Mouse (Mus musculus): ENCODE measurements around the gene Col11a2. TPM values are rescaled to one million over a fixed set of nuclear protein-coding genes. Genes with fewer than 3 reads are reported as not detected.
A peak's percentile ranks its signal among the peaks of the same experiment; 100 is the strongest.

Gene Col11a2
- polyA plus RNA-seq, 1 experiment from 2014 or later: 1.3 TPM

- ATAC-seq (replicated peaks; ENCODE audit: low FRiP score) (no peak), DNase-seq (ENCODE audit: low spot score) (no peak)
- Histone ChIP-seq H3K27ac (ENCODE audit: low read depth, low read length) (no peak overlapping the region), H3K36me3 (ENCODE audit: control insufficient read depth, insufficient read depth, low read length) (peaks cover 14% of the 10 kb centered on the region; the same call in 1 of the 2 replicates), H3K9me3 (ENCODE audit: control insufficient read depth, low read length) (no peaks in the 10 kb centered on the region), H3K27me3 (ENCODE audit: control insufficient read depth, insufficient read depth, low read length) (no peaks in the 10 kb centered on the region), H3K4me3 (ENCODE audit: low read depth, low read length) (no peak overlapping the region), H3K4me1 (replicated peaks; ENCODE audit: control insufficient read depth, insufficient read depth, low read length) (peaks cover 25% of the 10 kb centered on the region), H3K4me2 (ENCODE audit: low read depth, low read length, severe bottlenecking) (no peak overlapping the region), H3K9ac (ENCODE audit: low read length) (no peak overlapping the region)
- WGBS: 94% methylated on average over 9 of the region's 9 CpGs
Measured at GRCm38 (mm10) chr17:34035517-34035916, 3.7 kb upstream of the Col11a2 start.

- WGBS: 84% methylated on average over 10 of the region's 10 CpGs
- Histone ChIP-seq H3K4me3 (ENCODE audit: low read depth, low read length) (no peak overlapping the region), H3K36me3 (ENCODE audit: control insufficient read depth, insufficient read depth, low read length) (peaks cover 14% of the 10 kb centered on the region; the same call in 1 of the 2 replicates), H3K4me2 (ENCODE audit: low read depth, low read length, severe bottlenecking) (no peak overlapping the region), H3K27me3 (ENCODE audit: control insufficient read depth, insufficient read depth, low read length) (no peaks in the 10 kb centered on the region), H3K4me1 (replicated peaks; ENCODE audit: control insufficient read depth, insufficient read depth, low read length) (peaks cover 24% of the 10 kb centered on the region), H3K9ac (ENCODE audit: low read length) (no peak overlapping the region), H3K9me3 (ENCODE audit: control insufficient read depth, low read length) (no peaks in the 10 kb centered on the region), H3K27ac (ENCODE audit: low read depth, low read length) (no peak overlapping the region)
- DNase-seq (ENCODE audit: low spot score): no peak
- no peak for ATAC-seq (replicated peaks; ENCODE audit: low FRiP score)
Measured at GRCm38 (mm10) chr17:34036647-34037046, 2.6 kb upstream of the Col11a2 start.

GRCm38 (mm10) chr17:34037241-34037640 lies 2.0 kb upstream of the Col11a2 start:
- no peak overlapping the region for H3K4me2 ChIP-seq (ENCODE audit: low read depth, low read length, severe bottlenecking)
- ATAC-seq (replicated peaks; ENCODE audit: low FRiP score) (no peak), DNase-seq (ENCODE audit: low spot score) (no peak)
- H3K36me3 ChIP-seq (ENCODE audit: control insufficient read depth, insufficient read depth, low read length): peaks cover 14% of the 10 kb centered on the region; the same call in 1 of the 2 replicates
- H3K4me3 ChIP-seq (ENCODE audit: low read depth, low read length): no peak overlapping the region
- H3K9me3 ChIP-seq (ENCODE audit: control insufficient read depth, low read length): no peaks in the 10 kb centered on the region
- WGBS: 88% methylated on average over 7 of the region's 7 CpGs
- H3K27ac ChIP-seq (ENCODE audit: low read depth, low read length): no peak overlapping the region
- H3K4me1 ChIP-seq (replicated peaks; ENCODE audit: control insufficient read depth, insufficient read depth, low read length): peaks cover 24% of the 10 kb centered on the region
- no peaks in the 10 kb centered on the region for H3K27me3 ChIP-seq (ENCODE audit: control insufficient read depth, insufficient read depth, low read length)
- no peak overlapping the region for H3K9ac ChIP-seq (ENCODE audit: low read length)

- H3K9ac ChIP-seq (ENCODE audit: low read length): peak overlapping the region; percentile 1
- DNase-seq (ENCODE audit: low spot score) (peak; percentile 71), ATAC-seq (replicated peaks; ENCODE audit: low FRiP score) (peak; percentile 57)
- H3K4me3 ChIP-seq (ENCODE audit: low read depth, low read length): peak overlapping the region; percentile 2; the same call in 1 of the 2 replicates
- H3K36me3 ChIP-seq (ENCODE audit: control insufficient read depth, insufficient read depth, low read length): peaks cover 14% of the 10 kb centered on the region; the same call in 1 of the 2 replicates
- no peaks in the 10 kb centered on the region for H3K27me3 ChIP-seq (ENCODE audit: control insufficient read depth, insufficient read depth, low read length)
- H3K9me3 ChIP-seq (ENCODE audit: control insufficient read depth, low read length): no peaks in the 10 kb centered on the region
- WGBS: 13% methylated on average over 17 of the region's 21 CpGs
- peak overlapping the region; percentile 52 for H3K4me2 ChIP-seq (ENCODE audit: low read depth, low read length, severe bottlenecking)
- H3K4me1 ChIP-seq (replicated peaks; ENCODE audit: control insufficient read depth, insufficient read depth, low read length): peaks cover 19% of the 10 kb centered on the region
- H3K27ac ChIP-seq (ENCODE audit: low read depth, low read length): no peak overlapping the region
Measured at GRCm38 (mm10) chr17:34038440-34038839, 797 bp upstream of the Col11a2 start.

- H3K9me3 ChIP-seq (ENCODE audit: control insufficient read depth, low read length): no peaks in the 10 kb centered on the region
- WGBS: 34% methylated on average over 17 of the region's 17 CpGs
- DNase-seq (ENCODE audit: low spot score): no peak
- H3K4me3 ChIP-seq (ENCODE audit: low read depth, low read length): no peak overlapping the region; the same call in 1 of the 2 replicates
- no peaks in the 10 kb centered on the region for H3K27me3 ChIP-seq (ENCODE audit: control insufficient read depth, insufficient read depth, low read length)
- peak; percentile 1; the same call in 1 of the 2 replicates for ATAC-seq (replicated peaks; ENCODE audit: low FRiP score)
- no peak overlapping the region for H3K27ac ChIP-seq (ENCODE audit: low read depth, low read length)
- peaks cover 19% of the 10 kb centered on the region for H3K4me1 ChIP-seq (replicated peaks; ENCODE audit: control insufficient read depth, insufficient read depth, low read length)
- H3K9ac ChIP-seq (ENCODE audit: low read length): no peak overlapping the region; the same call in 1 of the 2 replicates
- peak overlapping the region; percentile 52 for H3K4me2 ChIP-seq (ENCODE audit: low read depth, low read length, severe bottlenecking)
- H3K36me3 ChIP-seq (ENCODE audit: control insufficient read depth, insufficient read depth, low read length): peaks cover 14% of the 10 kb centered on the region; the same call in 1 of the 2 replicates
Measured at GRCm38 (mm10) chr17:34039562-34040450, 569 bp downstream of the Col11a2 start.

- H3K4me3 ChIP-seq (ENCODE audit: low read depth, low read length): no peak overlapping the region
- H3K9me3 ChIP-seq (ENCODE audit: control insufficient read depth, low read length): no peaks in the 10 kb centered on the region; the same call in 1 of the 2 replicates
- no peak overlapping the region for H3K4me2 ChIP-seq (ENCODE audit: low read depth, low read length, severe bottlenecking)
- 79% methylated on average over 14 of the region's 14 CpGs for WGBS
- H3K36me3 ChIP-seq (ENCODE audit: control insufficient read depth, insufficient read depth, low read length): no peaks in the 10 kb centered on the region
- H3K9ac ChIP-seq (ENCODE audit: low read length): no peak overlapping the region
- no peaks in the 10 kb centered on the region for H3K27me3 ChIP-seq (ENCODE audit: control insufficient read depth, insufficient read depth, low read length)
- DNase-seq (ENCODE audit: low spot score): no peak
- 0 out of 2 replicates have a peak, but pooled peaks cover 1% of the 10 kb centered on the region for H3K4me1 ChIP-seq (replicated peaks; ENCODE audit: control insufficient read depth, insufficient read depth, low read length)
- no peak overlapping the region for H3K27ac ChIP-seq (ENCODE audit: low read depth, low read length)
- no peak for ATAC-seq (replicated peaks; ENCODE audit: low FRiP score)
Measured at GRCm38 (mm10) chr17:34045941-34046340, 6.7 kb downstream of the Col11a2 start.

- H3K4me3 ChIP-seq (ENCODE audit: low read depth, low read length): no peak overlapping the region
- H3K4me1 ChIP-seq (replicated peaks; ENCODE audit: control insufficient read depth, insufficient read depth, low read length): no peaks in the 10 kb centered on the region
- no peak for DNase-seq (ENCODE audit: low spot score)
- no peak overlapping the region for H3K4me2 ChIP-seq (ENCODE audit: low read depth, low read length, severe bottlenecking)
- WGBS: 94% methylated on average over 5 of the region's 5 CpGs
- no peak overlapping the region for H3K27ac ChIP-seq (ENCODE audit: low read depth, low read length)
- H3K27me3 ChIP-seq (ENCODE audit: control insufficient read depth, insufficient read depth, low read length): no peaks in the 10 kb centered on the region
- H3K9ac ChIP-seq (ENCODE audit: low read length): no peak overlapping the region
- no peaks in the 10 kb centered on the region; the same call in 1 of the 2 replicates for H3K9me3 ChIP-seq (ENCODE audit: control insufficient read depth, low read length)
- H3K36me3 ChIP-seq (ENCODE audit: control insufficient read depth, insufficient read depth, low read length): no peaks in the 10 kb centered on the region
- no peak for ATAC-seq (replicated peaks; ENCODE audit: low FRiP score)
Measured at GRCm38 (mm10) chr17:34047404-34048050, 8.3 kb downstream of the Col11a2 start.

GRCm38 (mm10) chr17:34057224-34057623 lies 18.0 kb downstream of the Col11a2 start:
- ATAC-seq (replicated peaks; ENCODE audit: low FRiP score): no peak
- no peak for DNase-seq (ENCODE audit: low spot score)
- Histone ChIP-seq H3K9me3 (ENCODE audit: control insufficient read depth, low read length) (no peaks in the 10 kb centered on the region), H3K27ac (ENCODE audit: low read depth, low read length) (no peak overlapping the region), H3K36me3 (ENCODE audit: control insufficient read depth, insufficient read depth, low read length) (no peaks in the 10 kb centered on the region), H3K4me2 (ENCODE audit: low read depth, low read length, severe bottlenecking) (no peak overlapping the region), H3K4me1 (replicated peaks; ENCODE audit: control insufficient read depth, insufficient read depth, low read length) (no peaks in the 10 kb centered on the region), H3K4me3 (ENCODE audit: low read depth, low read length) (no peak overlapping the region), H3K27me3 (ENCODE audit: control insufficient read depth, insufficient read depth, low read length) (no peaks in the 10 kb centered on the region), H3K9ac (ENCODE audit: low read length) (no peak overlapping the region)
- 85% methylated on average over 7 of the region's 7 CpGs for WGBS
